Mouse (Mus musculus) T-helper 17 cell (primary cell): ENCODE data around the gene Trim47.
"Not testable (repeated sequence)": the region's sequence is repeated elsewhere in the genome, so short reads cannot be mapped to it uniquely, and the experiment has no call there.

Experiments
- in situ Hi-C, 2 experiments: fragments of 300-600 bp; cut with MboI, MseI; formaldehyde crosslinking; loops; 1 replicate in 1 of 2; 2 replicates in 1 of 2; pipeline ENCODE4 v1.15.1; 2025; ENCODE audit warnings: high pct_unique_total_duplicates in 2 of 2

Trim47 gene

GRCm38 (mm10) chr11:116138468-116139138 is 11.6 kb upstream of the Trim47 start, which contains the start of gene Mrpl38:
Gene Mrpl38, minus strand, starts transcription at chr11:116138868.
- in situ Hi-C loops = no loop called here

GRCm38 (mm10) chr11:116138096-116138467 is 11.1 kb upstream of the Trim47 start:
- in situ Hi-C loops = no loop called here

- in situ Hi-C loops = loop anchor here in 1 of 2 experiments (5.0 kb wide), 1 partner anchor 42 kb away; no protein-coding TSS in a partner anchor
Observed at GRCm38 (mm10) chr11:116134171-116134570, 7.2 kb upstream of the Trim47 start.

- in situ Hi-C loops = loop anchor here in 1 of 2 experiments (5.0 kb wide), 1 partner anchor 41 kb away; no protein-coding TSS in a partner anchor
Observed at GRCm38 (mm10) chr11:116133497-116133896, 6.5 kb upstream of the Trim47 start.

GRCm38 (mm10) chr11:116132366-116133333 is 5.6 kb upstream of the Trim47 start:
- in situ Hi-C loops = loop anchor here in 1 of 2 experiments (5.0 kb wide), 1 partner anchor 40 kb away; no protein-coding TSS in a partner anchor

GRCm38 (mm10) chr11:116131349-116132170 is 4.5 kb upstream of the Trim47 start:
- in situ Hi-C loops = loop anchor here in 1 of 2 experiments (5.0 kb wide), 1 partner anchor 39 kb away; no protein-coding TSS in a partner anchor

GRCm38 (mm10) chr11:116130488-116131205 is 3.6 kb upstream of the Trim47 start, which contains the start of gene Trim65:
Gene Trim65, minus strand, starts transcription at chr11:116131128.
- in situ Hi-C loops = loop anchor here in 1 of 2 experiments (5.0 kb wide), 1 partner anchor 38 kb away; no protein-coding TSS in a partner anchor

- in situ Hi-C loops = loop anchor here in 1 of 2 experiments (5.0 kb wide), 1 partner anchor 38 kb away; no protein-coding TSS in a partner anchor
Observed at GRCm38 (mm10) chr11:116129993-116130487, 3.0 kb upstream of the Trim47 start.

GRCm38 (mm10) chr11:116129091-116129790 is 2.2 kb upstream of the Trim47 start:
- in situ Hi-C loops = no loop called here

- in situ Hi-C loops = no loop called here
Observed at GRCm38 (mm10) chr11:116127986-116128385, 976 bp upstream of the Trim47 start.

GRCm38 (mm10) chr11:116126261-116126660 is 749 bp downstream of the Trim47 start:
- in situ Hi-C loops = no loop called here

- in situ Hi-C loops = not testable (repeated sequence)
Observed at GRCm38 (mm10) chr11:116121731-116122245, 5.2 kb downstream of the Trim47 start.

- in situ Hi-C loops = no loop called here
Observed at GRCm38 (mm10) chr11:116117819-116118218, 9.2 kb downstream of the Trim47 start.

- in situ Hi-C loops = no loop called here
Observed at GRCm38 (mm10) chr11:116117241-116117640, 9.8 kb downstream of the Trim47 start.

- in situ Hi-C loops = no loop called here
Observed at GRCm38 (mm10) chr11:116111611-116112203, 15.3 kb downstream of the Trim47 start.

- in situ Hi-C loops = no loop called here
Observed at GRCm38 (mm10) chr11:116111067-116111466, 15.9 kb downstream of the Trim47 start.

- in situ Hi-C loops = no loop called here
Observed at GRCm38 (mm10) chr11:116110540-116110939, 16.5 kb downstream of the Trim47 start.

GRCm38 (mm10) chr11:116110131-116110530 is 16.9 kb downstream of the Trim47 start:
- in situ Hi-C loops = no loop called here
